Mouse (Mus musculus) neural tube, embryonic 12.5 days (tissue): ENCODE measurements around the gene Ginm1. TPM values are rescaled to one million over a fixed set of nuclear protein-coding genes. Genes with fewer than 3 reads are reported as not detected.

ENCODE experiments used
- ATAC-seq: fragments of 200-750 bp; cut with Nextera tagmentation; 2 replicates; pipeline ENCODE4 v1.8.0; 2017; ENCODE audit warnings: low read depth, mild to moderate bottlenecking, moderate TSS enrichment, moderate library complexity; ENCODE audit not compliant: low FRiP score
- H3K27ac ChIP-seq: fragments of 300-500 bp; sonication (generic); 2 replicates; pipeline ENCODE4 v1.5.1; 2016
- H3K27me3 ChIP-seq: fragments of 300-500 bp; sonication (generic); replicated peaks from 2 replicates; pipeline ENCODE4 v1.6.1; 2016; ENCODE audit warnings: mild to moderate bottlenecking
- H3K36me3 ChIP-seq: fragments of 300-500 bp; sonication (generic); 2 replicates; pipeline ENCODE4 v1.6.1; 2016; ENCODE audit warnings: mild to moderate bottlenecking
- H3K4me1 ChIP-seq: fragments of 300-500 bp; sonication (generic); 2 replicates; pipeline ENCODE4 v1.6.1; 2016
- H3K4me2 ChIP-seq: fragments of 300-500 bp; sonication (generic); replicated peaks from 2 replicates; pipeline ENCODE4 v1.6.1; 2016; ENCODE audit warnings: mild to moderate bottlenecking
- H3K4me3 ChIP-seq: fragments of 300-500 bp; sonication (generic); 2 replicates; pipeline ENCODE4 v1.5.1; 2016
- H3K9ac ChIP-seq: fragments of 300-500 bp; sonication (generic); 2 replicates; pipeline ENCODE4 v1.6.1; 2016; ENCODE audit warnings: mild to moderate bottlenecking
- H3K9me3 ChIP-seq: fragments of 300-500 bp; sonication (generic); 2 replicates; pipeline ENCODE4 v1.6.1; 2016; ENCODE audit warnings: mild to moderate bottlenecking
- whole genome bisulfite sequencing: fragments of 180-500 bp; shearing (Covaris S2); methylation state at CpG from one replicate; pipeline ENCODE4 v1.1.7; 2016; 5-methylcytosine and 5-hydroxymethylcytosine counted together
- polyA plus RNA-seq: library from polyadenylated mRNA; unstranded; fragments of >200 nt; fragmentation: Nextera tagmentation; extraction: Ambion mirVana; gene quantifications from 2 replicates; pipeline ENCODE4 v1.2.1, GENCODE M21; 2016

The Ginm1 gene
- polyA plus RNA-seq, result 53.8 and 54.4 TPM in 2 replicates

GRCm38 (mm10) chr10:7792751-7793385 lies at the start of gene Ginm1, which contains the start of gene Ppil4:
Gene Ginm1 (minus strand): TSS chr10:7792824.
Gene Ppil4 (plus strand): TSS chr10:7792891.
- Histone ChIP-seq H3K9ac (peak within 1 kb of the TSS; percentile 82), H3K27ac (no peak within 1 kb of the TSS), H3K4me1 (peaks cover 8% of the 10 kb centered on the region), H3K4me2 (peak within 1 kb of the TSS; percentile 76), H3K27me3 (no peaks in the 10 kb centered on the region), H3K36me3 (peaks cover 33% of the 10 kb centered on the region), H3K4me3 (peak within 1 kb of the TSS; percentile 86), H3K9me3 (no peaks in the 10 kb centered on the region)
- WGBS, result under 1% methylated on average over 52 of the region's 52 CpGs
- ATAC-seq, result peak; percentile 95

GRCm38 (mm10) chr10:7841571-7842080 lies 49.0 kb upstream of the Ginm1 start:
- Histone ChIP-seq H3K4me2 (no peak overlapping the region), H3K27me3 (no peaks in the 10 kb centered on the region), H3K9ac (no peak overlapping the region), H3K4me1 (no peaks in the 10 kb centered on the region), H3K4me3 (no peak overlapping the region), H3K9me3 (no peaks in the 10 kb centered on the region), H3K27ac (no peak overlapping the region), H3K36me3 (no peaks in the 10 kb centered on the region)
- ATAC-seq, result no peak
- 74% methylated on average over 14 of the region's 14 CpGs for WGBS

- H3K9me3 ChIP-seq, result no peaks in the 10 kb centered on the region
- H3K27me3 ChIP-seq, result no peaks in the 10 kb centered on the region
- no peak overlapping the region for H3K4me3 ChIP-seq
- no peaks in the 10 kb centered on the region for H3K36me3 ChIP-seq
- no peak for ATAC-seq
- no peak overlapping the region for H3K4me2 ChIP-seq
- H3K4me1 ChIP-seq, result no peaks in the 10 kb centered on the region
- no peak overlapping the region for H3K27ac ChIP-seq
- WGBS, result 70% methylated on average over 3 of the region's 3 CpGs
- H3K9ac ChIP-seq, result no peak overlapping the region
Observed at GRCm38 (mm10) chr10:7840785-7841184, 48.2 kb upstream of the Ginm1 start.

- ATAC-seq, result no peak
- H3K27me3 ChIP-seq, result no peaks in the 10 kb centered on the region
- WGBS, result 76% methylated on average over 2 of the region's 2 CpGs
Observed at GRCm38 (mm10) chr10:7840353-7840733, 47.7 kb upstream of the Ginm1 start.

GRCm38 (mm10) chr10:7839551-7840352 lies 47.1 kb upstream of the Ginm1 start:
- Histone ChIP-seq H3K4me3 (no peak overlapping the region), H3K27ac (no peak overlapping the region), H3K4me2 (no peak overlapping the region), H3K4me1 (no peaks in the 10 kb centered on the region), H3K36me3 (no peaks in the 10 kb centered on the region), H3K9me3 (no peaks in the 10 kb centered on the region), H3K27me3 (no peaks in the 10 kb centered on the region), H3K9ac (no peak overlapping the region)
- no peak for ATAC-seq
- WGBS, result 92% methylated on average over 22 of the region's 22 CpGs

More at GRCm38 (mm10) chr10:7840353-7840733, 47.7 kb upstream of the Ginm1 start:
- Histone ChIP-seq H3K4me3 (no peak overlapping the region), H3K27ac (no peak overlapping the region), H3K4me1 (no peaks in the 10 kb centered on the region), H3K36me3 (no peaks in the 10 kb centered on the region), H3K9me3 (no peaks in the 10 kb centered on the region), H3K9ac (no peak overlapping the region), H3K4me2 (no peak overlapping the region)

GRCm38 (mm10) chr10:7838874-7839421 lies 46.3 kb upstream of the Ginm1 start:
- Histone ChIP-seq H3K9me3 (no peaks in the 10 kb centered on the region), H3K4me3 (no peak overlapping the region), H3K27me3 (no peaks in the 10 kb centered on the region), H3K4me2 (no peak overlapping the region), H3K4me1 (no peaks in the 10 kb centered on the region), H3K9ac (no peak overlapping the region), H3K36me3 (no peaks in the 10 kb centered on the region), H3K27ac (no peak overlapping the region)
- ATAC-seq, result no peak
- WGBS, result 89% methylated on average over 5 of the region's 5 CpGs

GRCm38 (mm10) chr10:7838036-7838435 lies 45.4 kb upstream of the Ginm1 start:
- no peaks in the 10 kb centered on the region for H3K36me3 ChIP-seq
- ATAC-seq, result no peak
- H3K27ac ChIP-seq, result no peak overlapping the region
- H3K9me3 ChIP-seq, result no peaks in the 10 kb centered on the region
- no peak overlapping the region for H3K4me3 ChIP-seq
- H3K4me1 ChIP-seq, result no peaks in the 10 kb centered on the region
- H3K4me2 ChIP-seq, result no peak overlapping the region
- H3K9ac ChIP-seq, result no peak overlapping the region
- H3K27me3 ChIP-seq, result no peaks in the 10 kb centered on the region
- 92% methylated on average over 8 of the region's 8 CpGs for WGBS

- Histone ChIP-seq H3K4me3 (no peak overlapping the region), H3K4me1 (no peaks in the 10 kb centered on the region), H3K9me3 (no peaks in the 10 kb centered on the region), H3K27me3 (no peaks in the 10 kb centered on the region), H3K4me2 (no peak overlapping the region), H3K9ac (no peak overlapping the region), H3K27ac (no peak overlapping the region), H3K36me3 (no peaks in the 10 kb centered on the region)
- ATAC-seq, result no peak
- 93% methylated on average over 8 of the region's 8 CpGs for WGBS
Observed at GRCm38 (mm10) chr10:7837446-7837845, 44.8 kb upstream of the Ginm1 start.

- H3K27me3 ChIP-seq, result no peaks in the 10 kb centered on the region
- 71% methylated on average over 2 of the region's 2 CpGs for WGBS
- H3K36me3 ChIP-seq, result no peaks in the 10 kb centered on the region
- no peak overlapping the region for H3K4me2 ChIP-seq
- ATAC-seq, result no peak
- no peak overlapping the region for H3K27ac ChIP-seq
- no peak overlapping the region for H3K4me3 ChIP-seq
- H3K9me3 ChIP-seq, result no peaks in the 10 kb centered on the region
- H3K4me1 ChIP-seq, result no peaks in the 10 kb centered on the region; the same call in 1 of the 2 replicates
- H3K9ac ChIP-seq, result no peak overlapping the region
Observed at GRCm38 (mm10) chr10:7836902-7837301, 44.3 kb upstream of the Ginm1 start.

- H3K9ac ChIP-seq, result no peak overlapping the region
- no peak for ATAC-seq
- WGBS, result 78% methylated on average over 10 of the region's 10 CpGs
Observed at GRCm38 (mm10) chr10:7834671-7835225, 42.1 kb upstream of the Ginm1 start.

GRCm38 (mm10) chr10:7833377-7834165 lies 40.9 kb upstream of the Ginm1 start:
- Histone ChIP-seq H3K4me2 (no peak overlapping the region), H3K4me3 (no peak overlapping the region), H3K36me3 (no peaks in the 10 kb centered on the region), H3K27me3 (no peaks in the 10 kb centered on the region), H3K4me1 (no peaks in the 10 kb centered on the region; the same call in 1 of the 2 replicates), H3K27ac (no peak overlapping the region), H3K9me3 (no peaks in the 10 kb centered on the region), H3K9ac (no peak overlapping the region)
- 86% methylated on average over 9 of the region's 9 CpGs for WGBS
- no peak for ATAC-seq

More at GRCm38 (mm10) chr10:7834671-7835225, 42.1 kb upstream of the Ginm1 start:
- Histone ChIP-seq H3K27ac (no peak overlapping the region), H3K4me2 (no peak overlapping the region), H3K9me3 (no peaks in the 10 kb centered on the region), H3K36me3 (no peaks in the 10 kb centered on the region), H3K4me1 (no peaks in the 10 kb centered on the region; the same call in 1 of the 2 replicates), H3K27me3 (no peaks in the 10 kb centered on the region), H3K4me3 (no peak overlapping the region)
